ENCODE assay signal across 11 mouse cellular contexts in the genomic region with DNA sequence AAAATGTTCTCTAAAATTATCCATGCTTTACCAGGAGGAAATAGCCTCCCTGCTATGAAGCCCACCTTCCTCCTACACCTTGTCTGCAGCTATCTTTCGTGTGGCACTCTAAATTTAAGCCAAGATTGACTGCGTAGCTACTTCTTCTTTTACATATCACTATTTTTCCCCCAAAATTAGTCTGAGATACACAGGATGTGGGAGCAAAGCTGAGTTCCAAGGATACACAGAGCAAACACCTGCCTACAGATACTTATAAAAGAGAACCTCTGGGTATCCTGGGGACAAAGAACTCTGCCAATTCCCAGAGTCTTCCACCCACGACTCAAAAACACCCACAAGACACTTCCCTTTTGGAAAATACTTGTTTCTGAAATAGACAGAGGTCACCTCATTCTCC.
"Had no signal": no experiment of that assay in that cellular context is flagged by ENCODE, and none has a peak within 500 bp of the region (broad histone marks: within the 10 kb centered on the region; RNA-seq: fewer than 3 reads in every experiment).

No protein-coding gene starts in this region.

- DNase-seq: lung, adult 18-20 months; lung, embryonic 14.5 days; lung, postnatal 10 days; lung, postnatal 4 days; midbrain, embryonic 14.5 days; right cerebral cortex, postnatal 14 days; right cerebral cortex, postnatal 4 days; spleen, adult 18-20 months; thymus, adult 2 months; thymus, postnatal 25 days; thymus, postnatal 4 days had no signal
